Mouse (Mus musculus) MEL (cell line): ENCODE data around the gene Stk11. TPM values are rescaled to one million over a fixed set of nuclear protein-coding genes. Genes with fewer than 3 reads are reported as not detected.

Source experiments
- DNase-seq: peaks from one replicate; pipeline ENCODE4 v3.0.0; 2011; ENCODE audit warnings: low read depth, low spot score
- H3K27ac ChIP-seq: 2 replicates; pipeline ENCODE4 v1.5.1; 2012; ENCODE audit warnings: low read depth, mild to moderate bottlenecking, control low read depth, low read length, moderate library complexity; ENCODE audit not compliant: control insufficient read depth
- H3K27me3 ChIP-seq, 2 experiments: fragments of 150-350 bp in 1 of 2; sonication (generic) in 1 of 2; 2 replicates each; pipeline ENCODE4 v1.6.1; 2012; ENCODE audit warnings: low read length in 2 of 2, mild to moderate bottlenecking in 2 of 2, improper control_type of control experiment in 1 of 2, moderate library complexity in 1 of 2; ENCODE audit not compliant: insufficient read depth in 2 of 2, control insufficient read depth in 1 of 2
- H3K36me3 ChIP-seq, 2 experiments: 2 replicates each; pipeline ENCODE4 v1.6.1; 2012 to 2014; ENCODE audit warnings: low read length in 2 of 2, improper control_type of control experiment in 1 of 2, inconsistent platforms in 1 of 2, mild to moderate bottlenecking in 1 of 2; ENCODE audit not compliant: insufficient read depth in 2 of 2, control insufficient read depth in 1 of 2
- H3K4me1 ChIP-seq, 2 experiments: fragments of 150-350 bp in 1 of 2; sonication (generic) in 1 of 2; 2 replicates each; pipeline ENCODE4 v1.6.1; 2012; ENCODE audit warnings: low read length in 2 of 2, improper control_type of control experiment in 1 of 2, mild to moderate bottlenecking in 1 of 2; ENCODE audit not compliant: insufficient read depth in 2 of 2, control insufficient read depth in 1 of 2
- H3K4me3 ChIP-seq, 2 experiments: fragments of 150-350 bp in 1 of 2; sonication (generic) in 1 of 2; 2 replicates each; pipeline ENCODE4 v1.5.1; 2012; ENCODE audit warnings: low read depth in 2 of 2, low read length in 2 of 2, mild to moderate bottlenecking in 2 of 2, moderate library complexity in 2 of 2, control low read depth in 1 of 2, improper control_type of control experiment in 1 of 2; ENCODE audit not compliant: control insufficient read depth in 1 of 2, insufficient read depth in 1 of 2
- H3K79me2 ChIP-seq: 2 replicates; pipeline ENCODE4 v1.6.1; 2012; ENCODE audit warnings: mild to moderate bottlenecking, low read length, moderate library complexity; ENCODE audit not compliant: control insufficient read depth, poor library complexity, insufficient read depth
- H3K9ac ChIP-seq: 2 replicates; pipeline ENCODE4 v1.6.1; 2012; ENCODE audit warnings: low read depth, mild to moderate bottlenecking, control low read depth, low read length, moderate library complexity; ENCODE audit not compliant: control insufficient read depth, poor library complexity, severe bottlenecking
- H3K9me3 ChIP-seq: fragments of 150-350 bp; sonication (generic); replicated peaks from 2 replicates; pipeline ENCODE4 v1.6.1; 2012; ENCODE audit warnings: mild to moderate bottlenecking, low read length, improper control_type of control experiment, moderate library complexity; ENCODE audit not compliant: insufficient read depth
- CHD1 ChIP-seq: IDR thresholded peaks from 2 replicates; pipeline ENCODE4 v1.6.1; 2012; ENCODE audit warnings: low read depth, mild to moderate bottlenecking, inconsistent platforms, low read length, improper control_type of control experiment
- CHD2 ChIP-seq: IDR thresholded peaks from 2 replicates; pipeline ENCODE4 v1.6.1; 2011; ENCODE audit warnings: low read length, improper control_type of control experiment
- E2F4 ChIP-seq: IDR thresholded peaks from 2 replicates; pipeline ENCODE4 v1.6.1; 2011; ENCODE audit warnings: low read depth, low read length, improper control_type of control experiment, borderline replicate concordance
- ELF1 ChIP-seq: IDR thresholded peaks from 2 replicates; pipeline ENCODE4 v1.6.1; 2014; ENCODE audit warnings: low read depth, mild to moderate bottlenecking, inconsistent platforms, low read length, improper control_type of control experiment, moderate library complexity
- EP300 ChIP-seq, 2 experiments: IDR thresholded peaks; 2 replicates each; pipeline ENCODE4 v1.6.1; 2011; ENCODE audit warnings: improper control_type of control experiment in 2 of 2, low read length in 2 of 2, low read depth in 1 of 2, mild to moderate bottlenecking in 1 of 2
- HCFC1 ChIP-seq: IDR thresholded peaks from 2 replicates; pipeline ENCODE4 v1.6.1; 2012; ENCODE audit warnings: low read depth, mild to moderate bottlenecking, inconsistent platforms, low read length, improper control_type of control experiment, moderate library complexity
- MXI1 ChIP-seq: IDR thresholded peaks from 2 replicates; pipeline ENCODE4 v1.6.1; 2011; ENCODE audit warnings: mild to moderate bottlenecking, low read depth, low read length, improper control_type of control experiment
- POLR2A ChIP-seq, 2 experiments: IDR thresholded peaks; 2 replicates each; pipeline ENCODE4 v1.6.1; 2011 to 2012; ENCODE audit warnings: low read length in 2 of 2, mild to moderate bottlenecking in 2 of 2, control low read depth in 1 of 2, improper control_type of control experiment in 1 of 2, low read depth in 1 of 2, moderate library complexity in 1 of 2; ENCODE audit not compliant: control insufficient read depth in 1 of 2, insufficient read depth in 1 of 2, poor library complexity in 1 of 2
- POLR2AphosphoS5 ChIP-seq: IDR thresholded peaks from 2 replicates; pipeline ENCODE4 v1.6.1; 2012; ENCODE audit warnings: low read depth, borderline replicate concordance, mild to moderate bottlenecking, inconsistent platforms, low read length, moderate library complexity, mixed read lengths
- RCOR1 ChIP-seq: IDR thresholded peaks from 2 replicates; pipeline ENCODE4 v1.6.1; 2012; ENCODE audit warnings: low read depth, mild to moderate bottlenecking, inconsistent platforms, low read length, improper control_type of control experiment
- SMC3 ChIP-seq: IDR thresholded peaks from 2 replicates; pipeline ENCODE4 v1.6.1; 2011; ENCODE audit warnings: low read depth, low read length, improper control_type of control experiment
- TAL1 ChIP-seq: IDR thresholded peaks from 2 replicates; pipeline ENCODE4 v1.6.1; 2012; ENCODE audit warnings: mild to moderate bottlenecking, inconsistent platforms, low read length, moderate library complexity, mixed read lengths
- TBP ChIP-seq: IDR thresholded peaks from 2 replicates; pipeline ENCODE4 v1.8.0; 2011; ENCODE audit warnings: low read depth, low read length, improper control_type of control experiment
- ZC3H11A ChIP-seq: IDR thresholded peaks from 2 replicates; pipeline ENCODE4 v1.6.1; 2012; ENCODE audit warnings: low read depth, mild to moderate bottlenecking, inconsistent platforms, low read length, improper control_type of control experiment
- polyA plus RNA-seq, 2 experiments: library from polyadenylated mRNA; stranded (reverse) in 1 of 2; unstranded in 1 of 2; fragments of >175 nt in 1 of 2; fragments of >200 nt in 1 of 2; gene quantifications; 2 replicates each; pipeline versions ENCODE4 v1.2.1 to v1.2.4; 2012; ENCODE audit warnings: low replicate concordance in 2 of 2, low read depth in 1 of 2; ENCODE audit not compliant: insufficient read length in 2 of 2, insufficient read depth in 1 of 2, missing spikeins in 1 of 2
- total RNA-seq: library from RNA; depleted of rRNA; stranded (reverse); fragments of 300-350 nt; gene quantifications from 2 replicates; pipeline ENCODE4 v1.2.3, GENCODE M21; 2012

Stk11 gene
- total and polyA plus RNA-seq, 3 experiments = 108 to 188 TPM; not detected in 1

DNA sequence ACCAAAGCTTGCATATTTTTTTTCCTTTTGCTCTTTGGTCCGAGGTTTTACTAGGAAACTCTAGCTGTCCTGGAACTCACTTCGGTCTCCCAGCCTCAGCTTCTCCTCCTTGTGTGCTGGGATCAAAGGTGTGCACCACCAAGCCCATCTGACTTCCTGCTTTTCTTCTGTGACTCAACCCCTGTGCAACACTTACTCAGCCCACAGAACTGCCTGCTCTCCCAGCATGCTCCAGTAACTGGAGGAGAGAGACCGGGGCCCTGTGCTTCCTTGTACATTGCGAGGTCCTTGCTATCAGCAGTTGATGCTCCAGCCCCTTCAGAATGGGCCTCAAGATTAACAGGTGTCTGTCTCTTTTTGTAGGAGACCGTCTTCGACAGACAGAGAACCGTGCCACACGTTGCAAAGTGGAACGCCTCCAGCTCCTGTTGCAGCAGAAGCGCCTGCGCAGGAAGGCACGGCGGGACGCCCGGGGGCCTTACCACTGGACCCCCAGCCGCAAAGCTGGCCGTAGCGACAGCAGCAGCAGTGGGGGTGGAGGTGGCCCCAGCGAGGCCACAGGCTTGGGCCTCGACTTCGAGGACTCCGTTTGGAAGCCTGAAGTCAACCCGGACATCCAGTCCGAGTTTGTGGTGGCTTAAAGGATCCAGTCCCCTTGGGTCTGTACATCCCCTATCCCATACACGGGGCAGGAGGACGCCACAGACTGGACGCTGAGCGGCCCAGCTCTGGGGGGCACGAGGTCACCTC, 40.6 kb downstream of the Stk11 start:
- no peaks in the 10 kb centered on the region for H3K9me3 ChIP-seq
- TF ChIP-seq ELF1 (peak; percentile 38; the same call in 1 of the 2 replicates), E2F4 (no peak)
- H3K9ac ChIP-seq = 0 out of 2 replicates have a peak overlapping the region, but pooled peaks have one; percentile 4
- H3K27me3 ChIP-seq = no peaks in the 10 kb centered on the region
- peak; percentile 59 for DNase-seq
- H3K4me3 ChIP-seq = no peak overlapping the region
- H3K79me2 ChIP-seq = peaks cover 14% of the 10 kb centered on the region
- H3K4me1 ChIP-seq = peaks cover 6 to 34% of the 10 kb centered on the region in 2 experiments; a peak in 3 of 4 replicates
- peaks cover 0 to 25% of the 10 kb centered on the region in 2 experiments; a peak in 2 of 4 replicates for H3K36me3 ChIP-seq
- H3K27ac ChIP-seq = peak overlapping the region; percentile 60

DNA sequence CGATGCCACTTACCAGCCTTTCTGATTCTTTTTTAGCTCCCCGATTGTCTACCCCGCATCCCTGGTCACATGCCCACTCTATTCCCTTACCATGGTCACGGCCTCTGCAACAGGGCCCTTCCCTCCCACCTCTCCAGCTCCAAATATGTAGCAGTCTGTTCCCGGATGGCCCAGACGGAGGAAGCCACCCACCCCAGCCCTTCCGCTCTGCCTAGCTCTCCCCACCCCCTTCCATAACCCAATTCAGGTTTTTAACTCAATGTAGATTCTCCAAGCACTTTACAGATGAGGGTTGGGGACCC, 41.1 kb downstream of the Stk11 start:
- DNase-seq = no peak
- no peak overlapping the region for H3K27ac ChIP-seq
- TF ChIP-seq POLR2A (IDR thresholded peaks at IDR 0.05; ENCODE audit: control insufficient read depth in 1 of 2, insufficient read depth in 1 of 2, low read depth in 1 of 2, low read length in 2 of 2, poor library complexity in 1 of 2) = no peak
- TF ChIP-seq HCFC1 = no peak
- no peak for TF ChIP-seq ZC3H11A
- no peak for TF ChIP-seq TBP
- TF ChIP-seq TAL1 = no peak
- TF ChIP-seq MXI1 = no peak
- TF ChIP-seq POLR2AphosphoS5 = no peak
- TF ChIP-seq, all 39 proteins: peak for 0
- Histone ChIP-seq H3K9ac (no peak overlapping the region), H3K79me2 (peaks cover 9% of the 10 kb centered on the region), H3K9me3 (no peaks in the 10 kb centered on the region), H3K4me3 (no peak overlapping the region), H3K27me3 (no peaks in the 10 kb centered on the region), H3K36me3 (peaks cover 0 to 26% of the 10 kb centered on the region in 2 experiments; a peak in 2 of 4 replicates), H3K4me1 (peaks cover 6 to 33% of the 10 kb centered on the region in 2 experiments; a peak in 3 of 4 replicates)

DNA sequence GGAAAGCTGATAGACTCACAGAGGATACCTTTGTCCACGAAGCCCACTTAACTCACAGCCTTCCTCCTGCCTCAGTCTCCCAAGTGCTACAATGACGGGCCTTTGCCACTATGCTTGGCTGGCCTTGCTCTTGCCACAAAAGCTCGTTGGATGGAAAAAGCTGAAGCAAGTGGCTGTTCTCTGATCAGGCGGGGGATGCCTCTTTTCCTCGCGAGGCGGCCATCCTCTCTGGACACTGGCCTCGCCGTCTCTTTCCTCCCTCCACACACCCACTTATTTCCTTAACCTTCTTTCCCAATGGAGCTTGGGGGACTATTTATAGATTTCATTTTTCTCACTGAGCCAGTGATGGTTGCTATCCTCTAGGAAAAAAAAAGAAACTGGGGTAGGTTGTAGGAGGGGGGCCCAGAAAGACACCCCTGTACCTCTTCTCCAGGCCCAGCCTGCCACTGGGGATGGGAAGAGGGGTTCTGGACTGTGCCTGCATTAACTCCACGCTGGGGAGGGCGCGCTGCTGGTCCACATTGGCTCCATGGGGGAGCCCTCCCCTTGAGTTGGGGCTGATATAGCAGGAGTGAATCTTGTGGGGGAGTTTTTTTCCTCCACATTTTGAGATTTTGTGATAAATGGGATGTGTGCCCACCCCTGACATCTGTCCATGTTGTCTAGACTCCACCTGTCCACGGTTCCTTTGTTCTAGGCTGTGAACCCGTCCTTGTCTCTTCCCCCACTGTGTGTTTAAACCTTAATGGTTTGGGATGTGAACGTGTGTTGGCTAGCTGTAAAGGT, 41.7 kb downstream of the Stk11 start:
- H3K79me2 ChIP-seq = peaks cover 4% of the 10 kb centered on the region
- TF ChIP-seq RCOR1 (no peak), CHD2 (no peak), EP300 (IDR thresholded peaks at IDR 0.05; ENCODE audit: low read depth in 1 of 2, low read length in 2 of 2) (no peak), SMC3 (no peak; the same call in 1 of the 2 replicates), TBP (no peak), POLR2AphosphoS5 (no peak), CHD1 (no peak)
- TF ChIP-seq, all 39 proteins: peak for 0
- DNase-seq = no peak
- Histone ChIP-seq H3K9ac (no peak overlapping the region), H3K27me3 (no peaks in the 10 kb centered on the region), H3K4me1 (peaks cover 6 to 34% of the 10 kb centered on the region in 2 experiments; a peak in 3 of 4 replicates), H3K4me3 (no peak overlapping the region), H3K27ac (no peak overlapping the region; the same call in 1 of the 2 replicates), H3K9me3 (no peaks in the 10 kb centered on the region), H3K36me3 (peaks cover 0 to 25% of the 10 kb centered on the region in 2 experiments; a peak in 2 of 4 replicates)
